Mouse (Mus musculus): Measurements from ENCODE around the gene Rpap2. TPM values are rescaled to one million over a fixed set of nuclear protein-coding genes. Genes with fewer than 3 reads are reported as not detected.
A peak's percentile ranks its signal among the peaks of the same experiment; 100 is the strongest.

Gene Rpap2
- 21.9 and 22.9 TPM in 2 replicates for polyA plus RNA-seq (2015; fragmentation: Nextera tagmentation; extraction: Ambion mirVana)

DNA sequence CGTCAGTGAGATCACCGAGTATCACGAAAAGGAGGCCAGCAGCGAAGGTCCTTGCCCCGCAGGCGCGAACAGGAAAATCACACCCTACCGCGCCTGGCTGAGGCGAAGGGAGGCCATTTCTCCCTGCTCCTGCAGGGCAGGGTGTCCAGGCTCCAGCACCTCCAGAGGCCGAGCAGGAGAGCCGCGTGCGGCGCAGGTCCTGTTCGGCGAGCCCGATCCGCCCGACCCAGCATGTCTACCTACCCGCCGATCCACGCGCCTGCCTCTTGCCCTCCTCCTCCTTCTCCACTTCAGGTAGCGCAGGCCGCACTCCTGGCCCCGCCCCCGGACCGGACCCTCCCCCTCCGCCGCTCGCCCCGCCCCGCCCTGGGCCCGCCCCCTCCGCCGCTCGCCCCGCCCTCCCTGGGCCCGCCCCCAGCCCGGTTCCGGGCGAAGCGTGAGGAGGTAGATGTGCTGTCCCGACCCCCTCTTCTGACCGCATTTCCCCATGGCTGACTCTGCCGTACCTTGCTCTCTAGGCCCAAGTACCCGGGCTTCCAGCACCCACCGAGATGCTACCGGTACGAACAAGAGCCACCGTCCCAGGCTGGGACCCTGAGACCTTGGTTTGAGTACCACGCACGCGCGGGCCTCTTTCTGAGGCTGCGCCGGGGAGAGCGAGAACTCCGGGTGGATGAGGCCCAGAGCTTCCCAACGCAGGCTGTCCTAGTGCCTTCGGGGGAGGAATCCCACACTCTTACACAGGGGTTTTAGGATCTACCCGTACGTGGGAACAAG, at the start of gene Rpap2, which contains the start of gene Glmn:
TSS of gene Rpap2 (plus strand) at position 73 of the 777 bp plus-strand sequence.
TSS of gene Glmn (minus strand) at position 588 of the 777 bp plus-strand sequence.
- under 1% methylated on average over 55 of the region's 64 CpGs for WGBS
- peaks cover 9% of the 10 kb centered on the region for H3K36me3 ChIP-seq
- H3K27me3 ChIP-seq = no peaks in the 10 kb centered on the region
- ATAC-seq (ENCODE audit: low FRiP score, low read depth) = peak; percentile 98
- peak within 1 kb of the TSS; percentile 88 for H3K9ac ChIP-seq
- H3K4me3 ChIP-seq = peak within 1 kb of the TSS; percentile 63
- peak within 1 kb of the TSS; percentile 78 for H3K4me2 ChIP-seq
- H3K4me1 ChIP-seq (replicated peaks) = peaks cover 11% of the 10 kb centered on the region
- H3K9me3 ChIP-seq = no peaks in the 10 kb centered on the region
- peak within 1 kb of the TSS; percentile 93 for H3K27ac ChIP-seq (replicated peaks)

DNA sequence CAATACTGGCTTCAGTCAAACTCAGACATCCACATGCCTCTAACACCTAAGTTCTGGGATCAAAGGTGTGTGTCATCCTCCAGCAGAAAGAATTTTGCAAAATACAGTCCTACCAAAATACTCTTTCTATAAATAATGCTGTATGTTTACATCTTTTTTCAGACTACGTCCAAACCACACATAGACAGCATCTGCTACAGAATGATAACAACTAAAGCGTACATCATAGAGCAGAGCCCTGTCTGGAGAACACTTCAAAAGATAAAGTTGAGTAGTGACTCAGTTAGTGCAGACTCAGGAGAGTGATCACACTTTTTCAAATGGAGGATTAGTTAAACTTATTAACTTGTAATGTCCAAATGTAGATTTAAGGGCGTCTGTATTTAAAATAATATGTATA, 49.2 kb upstream of the Rpap2 start:
- Histone ChIP-seq H3K4me2 (no peak overlapping the region), H3K9ac (no peak overlapping the region), H3K27me3 (no peaks in the 10 kb centered on the region), H3K9me3 (no peaks in the 10 kb centered on the region), H3K4me3 (no peak overlapping the region), H3K27ac (replicated peaks) (no peak overlapping the region), H3K36me3 (0 out of 2 replicates have a peak, but pooled peaks cover 19% of the 10 kb centered on the region), H3K4me1 (replicated peaks) (no peaks in the 10 kb centered on the region)
- ATAC-seq (ENCODE audit: low FRiP score, low read depth) = no peak
- WGBS = 93% methylated on average over 3 of the region's 3 CpGs

DNA sequence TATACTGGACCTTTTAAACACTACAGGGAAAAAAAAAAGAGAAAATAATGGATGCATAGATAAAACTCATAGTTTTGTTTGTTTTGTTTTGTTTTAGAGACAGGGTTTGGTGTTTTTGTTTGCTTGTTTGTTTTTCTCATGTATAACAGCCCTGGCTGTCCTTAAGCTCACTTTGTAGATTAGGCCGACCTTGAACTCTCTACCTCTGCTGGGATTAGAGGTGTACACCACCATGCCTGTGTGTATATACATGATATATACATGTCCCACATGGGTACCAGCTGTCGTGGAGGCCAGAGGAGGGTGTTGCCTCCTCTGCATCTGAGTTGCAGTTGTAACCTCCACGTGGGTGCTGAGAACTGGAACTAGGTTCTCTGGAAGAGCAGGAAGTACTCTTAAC, 48.7 kb upstream of the Rpap2 start:
- 95% methylated on average over 3 of the region's 3 CpGs for WGBS
- H3K9ac ChIP-seq = no peak overlapping the region
- no peaks in the 10 kb centered on the region for H3K27me3 ChIP-seq
- no peak overlapping the region for H3K4me3 ChIP-seq
- 0 out of 2 replicates have a peak, but pooled peaks cover 19% of the 10 kb centered on the region for H3K36me3 ChIP-seq
- H3K9me3 ChIP-seq = no peaks in the 10 kb centered on the region
- no peak for ATAC-seq (ENCODE audit: low FRiP score, low read depth)
- no peak overlapping the region for H3K27ac ChIP-seq (replicated peaks)
- no peaks in the 10 kb centered on the region for H3K4me1 ChIP-seq (replicated peaks)
- H3K4me2 ChIP-seq = no peak overlapping the region

GRCm38 (mm10) chr5:107554336-107554735, 42.8 kb upstream of the Rpap2 start:
- H3K4me3 ChIP-seq = no peak overlapping the region
- H3K27ac ChIP-seq (replicated peaks) = no peak overlapping the region
- H3K9ac ChIP-seq = no peak overlapping the region
- H3K9me3 ChIP-seq = no peaks in the 10 kb centered on the region
- no peak for ATAC-seq (ENCODE audit: low FRiP score, low read depth)
- peaks cover 31% of the 10 kb centered on the region for H3K36me3 ChIP-seq
- H3K27me3 ChIP-seq = no peaks in the 10 kb centered on the region
- no peak overlapping the region for H3K4me2 ChIP-seq
- WGBS = 91% methylated on average over 5 of the region's 5 CpGs
- no peaks in the 10 kb centered on the region for H3K4me1 ChIP-seq (replicated peaks)

GRCm38 (mm10) chr5:107556969-107557368, 40.2 kb upstream of the Rpap2 start:
- no peak overlapping the region for H3K9ac ChIP-seq
- 87% methylated on average over 3 of the region's 3 CpGs for WGBS
- H3K4me3 ChIP-seq = no peak overlapping the region
- no peaks in the 10 kb centered on the region for H3K27me3 ChIP-seq
- H3K36me3 ChIP-seq = peaks cover 39% of the 10 kb centered on the region
- no peak overlapping the region for H3K4me2 ChIP-seq
- no peak for ATAC-seq (ENCODE audit: low FRiP score, low read depth)
- H3K27ac ChIP-seq (replicated peaks) = no peak overlapping the region
- H3K9me3 ChIP-seq = no peaks in the 10 kb centered on the region
- no peaks in the 10 kb centered on the region for H3K4me1 ChIP-seq (replicated peaks)

DNA sequence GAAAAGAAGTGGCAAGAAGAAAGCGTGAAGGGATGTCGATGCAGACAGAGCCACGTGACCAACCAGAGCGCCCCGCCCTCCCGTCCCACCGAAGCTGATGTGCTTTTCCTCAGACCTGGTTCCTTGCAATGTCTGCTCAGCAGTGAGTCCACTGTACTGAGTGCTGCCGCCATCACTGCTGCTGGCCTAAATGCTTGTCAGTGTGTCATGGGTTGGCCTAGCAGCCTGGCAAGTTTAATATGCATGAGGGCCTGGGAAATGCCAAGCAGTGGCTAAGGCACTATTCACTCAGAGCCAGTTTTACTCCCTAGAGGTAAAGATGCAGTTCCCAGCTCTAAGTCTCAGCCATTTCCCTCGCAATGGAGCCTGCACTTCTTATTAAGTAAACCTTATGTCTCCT, 28.0 kb upstream of the Rpap2 start:
- 91% methylated on average over 9 of the region's 9 CpGs for WGBS

DNA sequence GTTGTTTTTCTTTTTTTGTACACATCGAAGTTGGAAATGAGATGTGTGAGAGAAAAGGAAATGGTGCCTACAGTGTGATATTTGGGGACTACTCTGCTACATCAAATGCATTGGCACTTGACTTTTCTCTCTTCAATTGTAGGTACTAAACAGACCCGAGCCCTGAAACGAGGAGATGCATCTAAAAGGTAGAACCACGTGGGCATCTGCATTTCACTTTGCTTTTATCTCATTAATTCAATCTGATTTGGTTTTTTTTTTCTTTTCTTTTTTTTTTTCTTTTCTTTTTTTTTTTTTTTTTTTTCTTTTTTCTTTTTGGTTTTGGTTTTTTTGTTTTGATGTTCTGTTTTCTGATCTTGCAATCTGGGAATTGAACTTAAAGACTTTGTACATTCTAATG, 1.2 kb downstream of the Rpap2 start:
- Histone ChIP-seq H3K27ac (replicated peaks) (peak overlapping the region; percentile 93; the same call in 1 of the 2 replicates), H3K9me3 (no peaks in the 10 kb centered on the region), H3K9ac (peak overlapping the region; percentile 88), H3K27me3 (no peaks in the 10 kb centered on the region), H3K36me3 (peaks cover 10% of the 10 kb centered on the region; the same call in 1 of the 2 replicates), H3K4me2 (peak overlapping the region; percentile 78), H3K4me1 (replicated peaks) (peaks cover 11% of the 10 kb centered on the region), H3K4me3 (peak overlapping the region; percentile 63)
- WGBS = 15% methylated on average over 4 of the region's 4 CpGs
- ATAC-seq (ENCODE audit: low FRiP score, low read depth) = no peak

More for the DNA sequence above, 28.0 kb upstream of the Rpap2 start:
- H3K4me1 ChIP-seq (replicated peaks) = no peaks in the 10 kb centered on the region
- H3K4me3 ChIP-seq = no peak overlapping the region
- no peak overlapping the region; the same call in 1 of the 2 replicates for H3K27ac ChIP-seq (replicated peaks)
- H3K9me3 ChIP-seq = no peaks in the 10 kb centered on the region
- no peak overlapping the region for H3K4me2 ChIP-seq
- H3K9ac ChIP-seq = no peak overlapping the region
- peaks cover 64% of the 10 kb centered on the region for H3K36me3 ChIP-seq
- no peak; the same call in 1 of the 2 replicates for ATAC-seq (ENCODE audit: low FRiP score, low read depth)
- no peaks in the 10 kb centered on the region for H3K27me3 ChIP-seq

DNA sequence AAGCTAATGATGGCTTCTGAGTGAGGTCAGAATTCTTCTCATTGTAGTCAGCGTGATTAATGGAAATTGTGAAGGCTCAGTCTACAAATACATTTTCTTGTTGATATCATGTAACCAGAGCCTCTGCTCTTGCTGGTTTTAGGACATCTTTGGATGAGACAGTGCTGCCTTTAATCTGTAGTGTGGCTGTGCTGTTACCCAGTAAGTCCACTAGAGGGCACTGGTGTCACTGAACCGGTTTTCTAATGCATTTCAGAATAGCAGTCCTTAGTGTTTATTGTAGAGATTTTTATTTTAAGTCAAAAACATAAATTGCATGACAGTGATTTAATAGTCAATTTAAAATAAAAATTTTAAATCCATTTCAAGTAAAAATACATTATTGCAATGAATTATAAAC, 14.1 kb downstream of the Rpap2 start:
- peak; percentile 76; the same call in 1 of the 2 replicates for ATAC-seq (ENCODE audit: low FRiP score, low read depth)
- H3K4me2 ChIP-seq = no peak overlapping the region
- WGBS = 2% methylated on average over 2 of the region's 2 CpGs
- no peaks in the 10 kb centered on the region for H3K9me3 ChIP-seq
- peaks cover 27% of the 10 kb centered on the region; the same call in 1 of the 2 replicates for H3K36me3 ChIP-seq
- H3K9ac ChIP-seq = no peak overlapping the region
- no peak overlapping the region for H3K27ac ChIP-seq (replicated peaks)
- no peak overlapping the region for H3K4me3 ChIP-seq
- no peaks in the 10 kb centered on the region for H3K4me1 ChIP-seq (replicated peaks)
- H3K27me3 ChIP-seq = no peaks in the 10 kb centered on the region

- Histone ChIP-seq H3K36me3 (peaks cover 47% of the 10 kb centered on the region), H3K27ac (replicated peaks) (no peak overlapping the region), H3K27me3 (no peaks in the 10 kb centered on the region), H3K9ac (no peak overlapping the region), H3K4me2 (no peak overlapping the region), H3K4me1 (replicated peaks) (no peaks in the 10 kb centered on the region), H3K9me3 (no peaks in the 10 kb centered on the region), H3K4me3 (no peak overlapping the region)
- ATAC-seq (ENCODE audit: low FRiP score, low read depth) = no peak
- 82% methylated on average over 6 of the region's 6 CpGs for WGBS
These were observed 20.8 kb downstream of the Rpap2 start for GRCm38 (mm10) chr5:107617986-107618385.

DNA sequence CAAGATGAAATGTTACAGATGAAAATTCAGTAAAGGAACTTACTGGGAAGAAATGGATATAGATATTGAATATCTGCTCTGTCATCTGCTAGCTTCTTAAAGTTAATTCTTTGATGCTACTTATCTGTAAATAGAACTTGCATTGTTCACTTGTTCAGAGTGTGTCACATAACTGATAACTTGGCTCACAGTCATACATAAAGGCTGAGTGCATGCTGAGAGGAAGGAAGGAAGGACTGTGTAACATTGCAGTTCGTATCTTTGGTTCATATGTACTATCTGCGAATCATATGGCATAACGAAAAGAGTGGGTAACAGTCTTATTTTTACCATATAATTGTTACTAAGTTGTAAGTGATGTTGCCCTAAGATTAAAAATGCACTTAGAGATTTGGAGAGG, 24.2 kb downstream of the Rpap2 start:
- Histone ChIP-seq H3K9me3 (no peaks in the 10 kb centered on the region), H3K4me3 (no peak overlapping the region), H3K4me2 (no peak overlapping the region), H3K27ac (replicated peaks) (no peak overlapping the region), H3K9ac (no peak overlapping the region), H3K36me3 (peaks cover 44% of the 10 kb centered on the region), H3K27me3 (no peaks in the 10 kb centered on the region), H3K4me1 (replicated peaks) (no peaks in the 10 kb centered on the region)
- WGBS = 93% methylated on average over 3 of the region's 3 CpGs
- ATAC-seq (ENCODE audit: low FRiP score, low read depth) = no peak

DNA sequence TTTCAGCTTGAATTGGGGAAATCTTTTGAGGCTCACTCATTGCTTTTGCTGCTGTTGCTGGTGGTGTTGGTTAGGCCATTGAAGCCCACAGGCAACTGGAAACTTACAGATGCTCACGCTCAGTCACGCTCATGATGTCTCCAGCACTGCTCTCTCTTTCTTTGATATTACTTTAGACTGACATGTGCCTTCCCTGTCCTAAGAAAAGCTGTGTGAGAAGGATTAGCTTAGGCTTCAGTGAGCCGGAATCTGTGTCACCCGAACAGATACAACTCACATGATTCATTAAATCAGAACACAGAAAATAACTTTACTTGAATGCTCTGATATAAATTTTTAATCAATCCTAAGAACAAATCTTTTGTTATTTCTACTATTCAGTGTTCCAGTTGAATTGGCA, 36.5 kb downstream of the Rpap2 start:
- Histone ChIP-seq H3K9me3 (no peaks in the 10 kb centered on the region), H3K4me1 (replicated peaks) (no peaks in the 10 kb centered on the region), H3K4me2 (no peak overlapping the region), H3K36me3 (peaks cover 26% of the 10 kb centered on the region), H3K4me3 (no peak overlapping the region), H3K9ac (no peak overlapping the region), H3K27ac (replicated peaks) (no peak overlapping the region), H3K27me3 (no peaks in the 10 kb centered on the region)
- WGBS = 91% methylated on average over 4 of the region's 4 CpGs
- ATAC-seq (ENCODE audit: low FRiP score, low read depth) = no peak

DNA sequence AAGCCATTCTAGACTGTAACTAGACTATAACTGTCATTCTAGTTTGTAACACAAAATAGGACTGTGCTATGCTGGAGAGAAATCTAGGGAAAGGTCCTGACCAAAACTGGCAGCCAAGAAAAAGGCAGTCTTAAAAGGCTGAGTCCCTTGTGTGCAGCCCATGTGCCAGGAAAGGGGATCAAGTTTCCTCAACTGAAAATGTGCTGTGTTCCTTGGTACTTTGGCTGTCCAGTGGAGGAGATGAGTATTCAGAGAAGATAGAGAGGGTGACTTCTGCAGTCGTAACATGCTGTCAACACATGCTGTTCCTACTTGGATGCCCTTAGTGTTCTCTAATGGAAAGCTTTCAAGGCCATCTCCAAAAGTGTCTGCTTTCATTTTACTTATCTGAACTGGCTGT, 39.9 kb downstream of the Rpap2 start:
- H3K9me3 ChIP-seq = no peaks in the 10 kb centered on the region
- no peaks in the 10 kb centered on the region for H3K27me3 ChIP-seq
- H3K4me2 ChIP-seq = no peak overlapping the region
- no peaks in the 10 kb centered on the region for H3K4me1 ChIP-seq (replicated peaks)
- no peak overlapping the region for H3K27ac ChIP-seq (replicated peaks)
- no peak for ATAC-seq (ENCODE audit: low FRiP score, low read depth)
- peaks cover 6% of the 10 kb centered on the region; the same call in 1 of the 2 replicates for H3K36me3 ChIP-seq
- no peak overlapping the region for H3K9ac ChIP-seq
- H3K4me3 ChIP-seq = no peak overlapping the region
- WGBS = 81% methylated on average over 1 of the region's 1 CpGs
